Comparison of ENCODE assay signal across 30 mouse cellular contexts in genomic region chr15:15582300-15582880, GRCm38 (mm10).
"Had no signal": no experiment of that assay in that cellular context is flagged by ENCODE, and none has a peak within 500 bp of the region (broad histone marks: within the 10 kb centered on the region; RNA-seq: fewer than 3 reads in every experiment).

No protein-coding gene starts in this region.

- H3K4me1 ChIP-seq: limb, embryonic 10.5 days; limb, embryonic 12.5 days; limb, embryonic 13.5 days; limb, embryonic 15.5 days; liver, embryonic 12.5 days; liver, embryonic 13.5 days; liver, embryonic 15.5 days; lung, embryonic 15.5 days; megakaryocyte, embryonic 14.5 days; midbrain, embryonic 10.5 days; midbrain, embryonic 12.5 days; midbrain, embryonic 13.5 days; midbrain, embryonic 15.5 days; neural tube, embryonic 12.5 days had no signal

- H3K9ac ChIP-seq: limb, embryonic 12.5 days; limb, embryonic 13.5 days; limb, embryonic 15.5 days; liver, embryonic 12.5 days; liver, embryonic 13.5 days; liver, embryonic 14.5 days; liver, embryonic 15.5 days; liver, postnatal 0 days; lung, embryonic 14.5 days; lung, embryonic 15.5 days; midbrain, embryonic 12.5 days; midbrain, embryonic 13.5 days; midbrain, embryonic 15.5 days; neural tube, embryonic 12.5 days had no signal

- DNase-seq: left cerebral cortex, postnatal 4 days; liver; liver, embryonic 13.5 days; liver, postnatal 0 days; lung, adult 18-20 months; lung, adult 2 months; lung, embryonic 14.5 days; lung, postnatal 10 days; lung, postnatal 14 days; lung, postnatal 36 days; lung, postnatal 4 days; midbrain, embryonic 14.5 days had no signal

- H3K27me3 ChIP-seq: limb, embryonic 12.5 days; limb, embryonic 13.5 days; limb, embryonic 15.5 days; liver, embryonic 12.5 days; liver, embryonic 13.5 days; liver, embryonic 15.5 days; lung, embryonic 15.5 days; megakaryocyte, embryonic 14.5 days; midbrain, embryonic 12.5 days; midbrain, embryonic 13.5 days; midbrain, embryonic 15.5 days; neural tube, embryonic 12.5 days had no signal

- H3K27ac ChIP-seq: limb, embryonic 10.5 days; limb, embryonic 12.5 days; limb, embryonic 13.5 days; limb, embryonic 15.5 days; liver, embryonic 12.5 days; liver, embryonic 13.5 days; liver, embryonic 14.5 days; liver, embryonic 15.5 days; lung, embryonic 15.5 days; macrophage; midbrain, embryonic 10.5 days; midbrain, embryonic 12.5 days; midbrain, embryonic 13.5 days; midbrain, embryonic 15.5 days; neural tube, embryonic 12.5 days had no signal

- H3K36me3 ChIP-seq: limb, embryonic 10.5 days; limb, embryonic 12.5 days; limb, embryonic 13.5 days; limb, embryonic 15.5 days; liver, embryonic 12.5 days; liver, embryonic 13.5 days; liver, embryonic 15.5 days; lung, embryonic 15.5 days; midbrain, embryonic 10.5 days; midbrain, embryonic 12.5 days; midbrain, embryonic 13.5 days; midbrain, embryonic 15.5 days; neural tube, embryonic 12.5 days had no signal

- H3K9me3 ChIP-seq: limb, embryonic 10.5 days; limb, embryonic 12.5 days; limb, embryonic 13.5 days; limb, embryonic 15.5 days; liver, embryonic 12.5 days; liver, embryonic 13.5 days; liver, embryonic 15.5 days; lung, embryonic 15.5 days; megakaryocyte, embryonic 14.5 days; midbrain, embryonic 10.5 days; midbrain, embryonic 12.5 days; midbrain, embryonic 13.5 days; midbrain, embryonic 15.5 days; neural tube, embryonic 12.5 days had no signal

- H3K4me3 ChIP-seq: limb, embryonic 10.5 days; limb, embryonic 12.5 days; limb, embryonic 13.5 days; limb, embryonic 15.5 days; liver, embryonic 12.5 days; liver, embryonic 13.5 days; liver, embryonic 15.5 days; lung, embryonic 15.5 days; midbrain, embryonic 10.5 days; midbrain, embryonic 12.5 days; midbrain, embryonic 13.5 days; midbrain, embryonic 15.5 days; myocyte; neural tube, embryonic 12.5 days had no signal

- ATAC-seq: liver, embryonic 12.5 days; liver, postnatal 0 days; lung, postnatal 0 days; midbrain, embryonic 13.5 days; midbrain, embryonic 15.5 days; midbrain, embryonic 16.5 days had no signal
